Mouse (Mus musculus) testis, adult 2 months (tissue): ENCODE results near the gene Usf3. TPM values are rescaled to one million over a fixed set of nuclear protein-coding genes. Genes with fewer than 3 reads are reported as not detected.

ENCODE experiments used
- H3K27ac ChIP-seq: fragments of 200-500 bp; 2 replicates; pipeline ENCODE4 v1.5.1; 2012; ENCODE audit warnings: low read depth, low read length; ENCODE audit not compliant: control insufficient read depth, insufficient read depth
- H3K27me3 ChIP-seq: fragments of 200-500 bp; 2 replicates; pipeline ENCODE4 v1.6.1; 2012; ENCODE audit warnings: mild to moderate bottlenecking, low read length, moderate library complexity; ENCODE audit not compliant: control insufficient read depth, insufficient read depth
- H3K36me3 ChIP-seq: fragments of 200-500 bp; 2 replicates; pipeline ENCODE4 v1.6.1; 2012; ENCODE audit warnings: mild to moderate bottlenecking, low read length; ENCODE audit not compliant: control insufficient read depth, insufficient read depth
- H3K4me1 ChIP-seq: fragments of 200-500 bp; 2 replicates; pipeline ENCODE4 v1.6.1; 2012; ENCODE audit warnings: low read length; ENCODE audit not compliant: control insufficient read depth, insufficient read depth
- H3K4me3 ChIP-seq: fragments of 200-500 bp; 2 replicates; pipeline ENCODE4 v1.5.1; 2012; ENCODE audit warnings: low read depth, mild to moderate bottlenecking, low read length, moderate library complexity, mixed read lengths; ENCODE audit not compliant: control insufficient read depth
- CTCF ChIP-seq: fragments of 200-500 bp; IDR thresholded peaks from 2 replicates; pipeline ENCODE4 v1.5.1; 2012; ENCODE audit warnings: low read depth, mild to moderate bottlenecking, inconsistent platforms, low read length, moderate library complexity; ENCODE audit not compliant: control insufficient read depth, insufficient read depth, insufficient replicate concordance
- POLR2A ChIP-seq: fragments of 200-500 bp; IDR thresholded peaks from 2 replicates; pipeline ENCODE4 v1.6.1; 2012; ENCODE audit warnings: low read depth, mild to moderate bottlenecking, inconsistent platforms, low read length, moderate library complexity; ENCODE audit not compliant: control insufficient read depth
- polyA plus RNA-seq: library from polyadenylated mRNA; depleted of rRNA; stranded (reverse); fragments of >200 nt; gene quantifications from 2 replicates; pipeline ENCODE4 v1.2.3, GENCODE M21; 2012

The Usf3 gene
- polyA plus RNA-seq, 1 experiment, result 3.9 TPM

DNA sequence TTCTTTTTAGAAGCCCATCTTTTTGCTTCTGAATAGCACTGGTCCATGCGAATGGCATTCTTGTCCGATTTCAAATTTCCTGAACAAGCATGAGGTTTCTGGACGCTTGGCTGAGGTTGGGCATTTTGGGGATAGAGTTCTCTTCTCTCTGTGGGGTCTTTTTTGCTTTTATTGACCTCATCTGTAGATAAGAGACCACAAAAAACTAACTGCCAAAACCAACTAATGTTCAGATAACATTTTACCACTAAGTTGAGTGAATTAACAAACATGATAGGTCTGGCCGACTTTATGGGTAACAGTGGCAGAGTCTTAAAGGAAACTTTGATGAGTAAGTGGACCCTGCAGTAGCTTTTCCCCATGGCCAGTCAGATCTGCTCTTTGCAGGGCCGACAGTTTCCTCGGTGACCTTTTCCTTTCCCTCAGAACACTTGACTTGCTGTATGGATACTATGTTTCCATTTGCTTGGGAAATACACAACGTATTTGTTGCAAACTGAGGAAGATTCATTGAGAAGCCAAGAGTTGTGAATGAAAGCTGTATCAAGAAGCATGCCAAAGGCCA is 1.0 kb downstream of the Usf3 start:
- no peak overlapping the region; the same call in 1 of the 2 replicates for H3K27ac ChIP-seq

GRCm38 (mm10) chr16:44175001-44175400 is 2.0 kb downstream of the Usf3 start:
- Histone ChIP-seq H3K36me3 (no peaks in the 10 kb centered on the region), H3K4me1 (peaks cover 4% of the 10 kb centered on the region), H3K4me3 (no peak overlapping the region), H3K27me3 (no peaks in the 10 kb centered on the region), H3K27ac (no peak overlapping the region)
- TF ChIP-seq POLR2A (no peak), CTCF (no peak)

More for the DNA sequence above, 1.0 kb downstream of the Usf3 start:
- peaks cover 4% of the 10 kb centered on the region for H3K4me1 ChIP-seq
- no peaks in the 10 kb centered on the region for H3K36me3 ChIP-seq
- TF ChIP-seq CTCF, result no peak
- no peak for TF ChIP-seq POLR2A
- no peaks in the 10 kb centered on the region for H3K27me3 ChIP-seq
- H3K4me3 ChIP-seq, result peak overlapping the region; percentile 93

- Histone ChIP-seq H3K27ac (no peak overlapping the region), H3K27me3 (no peaks in the 10 kb centered on the region), H3K4me1 (peaks cover 4% of the 10 kb centered on the region), H3K36me3 (no peaks in the 10 kb centered on the region), H3K4me3 (no peak overlapping the region)
- TF ChIP-seq POLR2A, result no peak
These were observed 3.5 kb downstream of the Usf3 start for GRCm38 (mm10) chr16:44176511-44176910.

DNA sequence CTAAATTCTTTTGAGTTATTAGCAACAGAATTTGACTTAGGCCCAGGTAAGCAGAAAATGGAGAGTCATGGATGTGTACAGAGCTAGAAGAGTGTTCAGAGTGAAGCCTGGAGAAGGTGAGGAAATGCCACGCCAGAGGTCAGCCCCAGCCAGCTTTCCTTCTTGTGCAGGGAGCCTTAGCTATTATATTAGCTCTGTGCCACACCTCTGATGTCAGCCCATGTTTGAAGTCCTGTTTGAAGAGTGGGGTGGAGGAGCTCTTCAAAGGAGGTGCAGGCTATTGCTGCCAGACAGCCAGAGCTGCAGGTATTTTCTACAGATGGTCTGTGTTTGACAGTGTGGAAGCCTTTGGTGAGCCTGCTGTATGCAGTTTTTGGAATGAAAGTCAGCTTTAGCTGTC is 5.5 kb downstream of the Usf3 start:
- Histone ChIP-seq H3K4me3 (no peak overlapping the region), H3K27ac (no peak overlapping the region), H3K4me1 (peaks cover 2% of the 10 kb centered on the region), H3K36me3 (no peaks in the 10 kb centered on the region), H3K27me3 (no peaks in the 10 kb centered on the region)
- no peak for TF ChIP-seq CTCF
- TF ChIP-seq POLR2A, result no peak

GRCm38 (mm10) chr16:44182597-44182996 is 9.6 kb downstream of the Usf3 start:
- Histone ChIP-seq H3K27ac (no peak overlapping the region), H3K4me3 (no peak overlapping the region), H3K27me3 (no peaks in the 10 kb centered on the region), H3K36me3 (no peaks in the 10 kb centered on the region), H3K4me1 (no peaks in the 10 kb centered on the region)
- TF ChIP-seq CTCF (no peak), POLR2A (no peak)

DNA sequence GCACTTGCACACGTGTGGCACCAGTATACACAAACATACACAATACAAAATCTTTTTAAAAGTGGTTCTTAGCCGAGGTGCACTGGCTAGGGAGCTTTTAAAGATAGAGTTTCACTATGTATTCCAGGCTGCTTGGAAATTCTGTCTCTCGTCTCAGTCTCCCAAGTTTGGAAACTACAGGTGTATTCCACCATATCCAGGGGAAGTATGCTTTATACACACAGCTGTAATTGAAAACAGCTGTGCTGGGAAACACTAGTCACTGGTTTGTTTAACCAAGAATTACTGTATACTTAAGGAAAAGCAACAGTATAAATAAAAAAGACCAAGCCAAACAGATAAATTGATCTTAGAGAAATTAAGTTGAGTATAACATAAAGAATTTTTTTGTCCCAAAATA is 11.7 kb downstream of the Usf3 start:
- Histone ChIP-seq H3K4me3 (no peak overlapping the region), H3K4me1 (no peaks in the 10 kb centered on the region), H3K27me3 (no peaks in the 10 kb centered on the region), H3K36me3 (no peaks in the 10 kb centered on the region), H3K27ac (no peak overlapping the region)
- TF ChIP-seq POLR2A, result no peak

GRCm38 (mm10) chr16:44187172-44187571 is 14.1 kb downstream of the Usf3 start:
- Histone ChIP-seq H3K27ac (no peak overlapping the region), H3K36me3 (no peaks in the 10 kb centered on the region), H3K4me1 (no peaks in the 10 kb centered on the region), H3K4me3 (no peak overlapping the region), H3K27me3 (no peaks in the 10 kb centered on the region)
- TF ChIP-seq CTCF, result no peak
- TF ChIP-seq POLR2A, result no peak

DNA sequence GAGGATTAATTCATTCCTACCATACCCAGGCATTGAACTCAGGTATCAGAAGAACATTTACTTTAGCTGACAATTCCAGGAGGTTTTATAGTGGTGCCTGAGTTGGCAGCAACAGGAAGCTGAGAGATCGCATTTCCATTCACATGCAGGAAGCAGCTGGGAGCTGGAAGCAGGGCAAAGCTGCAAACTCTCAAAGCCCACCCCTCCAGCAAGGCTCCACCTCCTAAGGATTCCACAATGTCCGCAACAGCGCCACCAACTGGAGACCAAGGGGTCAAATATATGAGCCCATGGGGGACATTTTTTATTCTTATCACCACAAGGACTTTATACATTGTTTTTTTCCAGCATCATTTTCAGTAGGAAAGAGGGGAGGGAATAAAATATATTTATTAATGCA is 15.7 kb downstream of the Usf3 start:
- H3K27me3 ChIP-seq, result no peaks in the 10 kb centered on the region
- H3K4me1 ChIP-seq, result no peaks in the 10 kb centered on the region
- peak; percentile 32; the same call in 1 of the 2 replicates for TF ChIP-seq CTCF
- no peak for TF ChIP-seq POLR2A
- no peaks in the 10 kb centered on the region for H3K36me3 ChIP-seq
- H3K4me3 ChIP-seq, result no peak overlapping the region
- H3K27ac ChIP-seq, result no peak overlapping the region
